Mouse (Mus musculus) CH12.LX (cell line): ENCODE data around the gene Chchd6. TPM values are rescaled to one million over a fixed set of nuclear protein-coding genes. Genes with fewer than 3 reads are reported as not detected.

Source experiments
- DNase-seq: peaks from one replicate; pipeline ENCODE4 v3.0.0-alpha.2; 2013; ENCODE audit errors: extremely low read depth
- H3K27ac ChIP-seq: 2 replicates; pipeline ENCODE4 v1.5.1; 2012; ENCODE audit warnings: low read depth, mild to moderate bottlenecking, control low read depth, moderate library complexity; ENCODE audit not compliant: insufficient read depth
- H3K27me3 ChIP-seq: replicated peaks from 2 replicates; pipeline ENCODE3; 2012; ENCODE audit warnings: inconsistent platforms
- H3K36me3 ChIP-seq, 2 experiments: replicated peaks in 1 of 2; 2 replicates each; pipeline versions ENCODE3 to v1.6.1; 2012; ENCODE audit warnings: inconsistent platforms in 1 of 2, low read length in 1 of 2, mild to moderate bottlenecking in 1 of 2, mixed read lengths in 1 of 2, moderate library complexity in 1 of 2; ENCODE audit not compliant: control insufficient read depth in 1 of 2, insufficient read depth in 1 of 2
- H3K4me1 ChIP-seq, 2 experiments: 2 replicates each; pipeline ENCODE4 v1.6.1; 2012; ENCODE audit warnings: inconsistent platforms in 1 of 2, moderate library complexity in 1 of 2; ENCODE audit not compliant: insufficient read depth in 2 of 2, control insufficient read depth in 1 of 2
- H3K4me2 ChIP-seq: 2 replicates; pipeline ENCODE4 v1.6.1; 2012; ENCODE audit warnings: low read depth, mild to moderate bottlenecking, control low read depth; ENCODE audit not compliant: poor library complexity, insufficient read depth, severe bottlenecking
- H3K4me3 ChIP-seq, 3 experiments: fragments of 150-350 bp in 1 of 3; sonication (generic) in 1 of 3; replicated peaks in 1 of 3; 2 replicates each; pipeline versions ENCODE3 to v1.5.1; 2011 to 2012; ENCODE audit warnings: low read depth in 2 of 3, low read length in 2 of 3, mild to moderate bottlenecking in 2 of 3, moderate library complexity in 2 of 3, control low read depth in 1 of 3, improper control_type of control experiment in 1 of 3, inconsistent platforms in 1 of 3, mixed read lengths in 1 of 3; ENCODE audit not compliant: poor library complexity in 1 of 3
- H3K79me2 ChIP-seq: replicated peaks from 2 replicates; pipeline ENCODE4 v1.6.1; 2012; ENCODE audit warnings: mild to moderate bottlenecking, moderate library complexity; ENCODE audit not compliant: control insufficient read depth, poor library complexity, insufficient read depth, severe bottlenecking; ENCODE audit errors: extremely low read depth
- H3K9ac ChIP-seq: 2 replicates; pipeline ENCODE4 v1.6.1; 2012; ENCODE audit warnings: low read depth, mild to moderate bottlenecking, control low read depth, moderate library complexity; ENCODE audit not compliant: insufficient read depth
- H3K9me3 ChIP-seq: replicated peaks from 2 replicates; pipeline ENCODE3; 2012; ENCODE audit warnings: low read length, inconsistent platforms, mixed read lengths
- CHD1 ChIP-seq: IDR thresholded peaks from 2 replicates; pipeline ENCODE4 v1.6.1; 2012; ENCODE audit warnings: low read depth, low read length, improper control_type of control experiment, inconsistent platforms
- CHD2 ChIP-seq: IDR thresholded peaks from 2 replicates; pipeline ENCODE4 v1.6.1; 2011; ENCODE audit warnings: low read length, improper control_type of control experiment
- CTCF ChIP-seq, 2 experiments: IDR thresholded peaks in 1 of 2; conservative IDR thresholded peaks in 1 of 2; 2 replicates each; pipeline ENCODE4 v1.5.1; 2011 to 2012; ENCODE audit warnings: low read depth in 2 of 2, low read length in 2 of 2, improper control_type of control experiment in 1 of 2, inconsistent platforms in 1 of 2, mild to moderate bottlenecking in 1 of 2, moderate library complexity in 1 of 2
- E2F4 ChIP-seq: IDR thresholded peaks from 2 replicates; pipeline ENCODE4 v1.6.1; 2011; ENCODE audit warnings: low read depth, low read length, improper control_type of control experiment; ENCODE audit not compliant: insufficient replicate concordance
- ELF1 ChIP-seq: IDR thresholded peaks from 2 replicates; pipeline ENCODE4 v1.6.1; 2014; ENCODE audit warnings: low read depth, mild to moderate bottlenecking, inconsistent platforms, low read length, improper control_type of control experiment
- EP300 ChIP-seq: IDR thresholded peaks from 2 replicates; pipeline ENCODE4 v1.6.1; 2011; ENCODE audit warnings: low read length, improper control_type of control experiment
- ETS1 ChIP-seq: conservative IDR thresholded peaks from 2 replicates; pipeline ENCODE4 v1.6.1; 2012; ENCODE audit warnings: low read depth, mild to moderate bottlenecking, inconsistent platforms, low read length, improper control_type of control experiment, moderate library complexity
- GABPA ChIP-seq: IDR thresholded peaks from 2 replicates; pipeline ENCODE4 v1.6.1; 2012; ENCODE audit warnings: low read depth, low read length, improper control_type of control experiment, inconsistent platforms; ENCODE audit not compliant: insufficient replicate concordance
- HCFC1 ChIP-seq: IDR thresholded peaks from 2 replicates; pipeline ENCODE4 v1.6.1; 2012; ENCODE audit warnings: low read depth, mild to moderate bottlenecking, inconsistent platforms, low read length, improper control_type of control experiment
- IRF4 ChIP-seq: IDR thresholded peaks from 2 replicates; pipeline ENCODE4 v1.6.1; 2014; ENCODE audit warnings: low read depth, mild to moderate bottlenecking, inconsistent platforms, low read length, improper control_type of control experiment
- JUN ChIP-seq: IDR thresholded peaks from 2 replicates; pipeline ENCODE4 v1.6.1; 2011; ENCODE audit warnings: low read depth, mild to moderate bottlenecking, low read length, improper control_type of control experiment, moderate library complexity; ENCODE audit not compliant: insufficient read depth
- JUND ChIP-seq: conservative IDR thresholded peaks from 2 replicates; pipeline ENCODE4 v1.6.1; 2011; ENCODE audit warnings: low read depth, low read length, improper control_type of control experiment
- KAT2A ChIP-seq: IDR thresholded peaks from 2 replicates; pipeline ENCODE4 v1.6.1; 2012; ENCODE audit warnings: low read length, improper control_type of control experiment, inconsistent platforms; ENCODE audit not compliant: insufficient replicate concordance
- MAX ChIP-seq: IDR thresholded peaks from 2 replicates; pipeline ENCODE4 v1.6.1; 2011; ENCODE audit warnings: low read length, improper control_type of control experiment
- MAZ ChIP-seq: IDR thresholded peaks from 2 replicates; pipeline ENCODE4 v1.6.1; 2012; ENCODE audit warnings: low read depth, mild to moderate bottlenecking, inconsistent platforms, low read length, improper control_type of control experiment, moderate library complexity
- MXI1 ChIP-seq: IDR thresholded peaks from 2 replicates; pipeline ENCODE4 v1.6.1; 2011; ENCODE audit warnings: mild to moderate bottlenecking, low read depth, low read length, improper control_type of control experiment
- NRF1 ChIP-seq: IDR thresholded peaks from 2 replicates; pipeline ENCODE4 v1.6.1; 2014; ENCODE audit warnings: low read depth, mild to moderate bottlenecking, inconsistent platforms, low read length, improper control_type of control experiment, moderate library complexity
- PAX5 ChIP-seq: IDR thresholded peaks from 2 replicates; pipeline ENCODE4 v1.6.1; 2012; ENCODE audit warnings: low read length, inconsistent platforms, mixed read lengths
- POLR2A ChIP-seq: IDR thresholded peaks from 2 replicates; pipeline ENCODE4 v1.6.1; 2011; ENCODE audit warnings: low read depth, mild to moderate bottlenecking, improper control_type of control experiment, low read length
- POLR2AphosphoS2 ChIP-seq: IDR thresholded peaks from 2 replicates; pipeline ENCODE4 v1.6.1; 2011; ENCODE audit warnings: low read depth, low read length, improper control_type of control experiment
- RAD21 ChIP-seq: IDR thresholded peaks from 2 replicates; pipeline ENCODE4 v1.6.1; 2011; ENCODE audit warnings: low read depth, mild to moderate bottlenecking, low read length, improper control_type of control experiment, moderate library complexity
- RCOR1 ChIP-seq: conservative IDR thresholded peaks from 2 replicates; pipeline ENCODE4 v1.6.1; 2012; ENCODE audit warnings: low read depth, mild to moderate bottlenecking, inconsistent platforms, low read length, improper control_type of control experiment
- SIN3A ChIP-seq: IDR thresholded peaks from 2 replicates; pipeline ENCODE4 v1.6.1; 2012; ENCODE audit warnings: low read length, improper control_type of control experiment, inconsistent platforms
- TBP ChIP-seq: conservative IDR thresholded peaks from 2 replicates; pipeline ENCODE4 v1.6.1; 2011; ENCODE audit warnings: low read depth, low read length, improper control_type of control experiment
- TCF12 ChIP-seq: IDR thresholded peaks from 2 replicates; pipeline ENCODE4 v1.6.1; 2014; ENCODE audit warnings: low read depth, mild to moderate bottlenecking, inconsistent platforms, low read length, improper control_type of control experiment
- UBTF ChIP-seq: IDR thresholded peaks from 2 replicates; pipeline ENCODE4 v1.6.1; 2012; ENCODE audit warnings: low read depth, mild to moderate bottlenecking, inconsistent platforms, low read length, improper control_type of control experiment, moderate library complexity
- USF1 ChIP-seq: IDR thresholded peaks from 2 replicates; pipeline ENCODE4 v1.6.1; 2014; ENCODE audit warnings: low read depth, mild to moderate bottlenecking, inconsistent platforms, low read length, improper control_type of control experiment
- USF2 ChIP-seq: conservative IDR thresholded peaks from 2 replicates; pipeline ENCODE4 v1.6.1; 2011; ENCODE audit warnings: low read depth, low read length, improper control_type of control experiment
- ZC3H11A ChIP-seq: IDR thresholded peaks from 2 replicates; pipeline ENCODE4 v1.6.1; 2012; ENCODE audit warnings: low read depth, mild to moderate bottlenecking, inconsistent platforms, low read length, improper control_type of control experiment
- ZKSCAN1 ChIP-seq: IDR thresholded peaks from 2 replicates; pipeline ENCODE4 v1.6.1; 2012; ENCODE audit warnings: low read depth, inconsistent platforms, low read length, improper control_type of control experiment, borderline replicate concordance
- ZMIZ1 ChIP-seq: IDR thresholded peaks from 2 replicates; pipeline ENCODE4 v1.6.1; 2012; ENCODE audit warnings: low read depth, mild to moderate bottlenecking, inconsistent platforms, low read length, improper control_type of control experiment
- ZNF384 ChIP-seq: IDR thresholded peaks from 2 replicates; pipeline ENCODE4 v1.6.1; 2012; ENCODE audit warnings: low read depth, low read length, improper control_type of control experiment, inconsistent platforms
- dilution Hi-C: fragments of 300-500 bp; cut with MboI; formaldehyde crosslinking; loops from 2 replicates; pipeline ENCODE4 v1.14.3; 2020; ENCODE audit warnings: low sequenced_read_pairs; ENCODE audit not compliant: extremely low pct_unique_long_range_greater_than_20kb, extremely low pct_ligation_motif_present
- in situ Hi-C: fragments of 300-500 bp; cut with MboI; formaldehyde crosslinking; loops from 3 replicates; pipeline ENCODE4 v1.14.3; 2019; ENCODE audit warnings: low sequenced_read_pairs, low pct_ligation_motif_present, low pct_unique_long_range_greater_than_20kb, mixed read lengths
- polyA plus RNA-seq: library from polyadenylated mRNA; unstranded; fragments of >175 nt; gene quantifications from 2 replicates; pipeline ENCODE4 v1.2.1, GENCODE M21; 2012; ENCODE audit warnings: low read depth; ENCODE audit not compliant: insufficient read length
- total RNA-seq, 2 experiments: library from RNA; depleted of rRNA; stranded (reverse); fragments of 300-350 nt in 1 of 2; fragments of >200 nt in 1 of 2; gene quantifications; 2 replicates each; pipeline ENCODE4 v1.2.3; 2012 to 2014

The Chchd6 gene
- total and polyA plus RNA-seq, 3 experiments, result 33.3 to 41.5 (median 41.3) TPM

DNA sequence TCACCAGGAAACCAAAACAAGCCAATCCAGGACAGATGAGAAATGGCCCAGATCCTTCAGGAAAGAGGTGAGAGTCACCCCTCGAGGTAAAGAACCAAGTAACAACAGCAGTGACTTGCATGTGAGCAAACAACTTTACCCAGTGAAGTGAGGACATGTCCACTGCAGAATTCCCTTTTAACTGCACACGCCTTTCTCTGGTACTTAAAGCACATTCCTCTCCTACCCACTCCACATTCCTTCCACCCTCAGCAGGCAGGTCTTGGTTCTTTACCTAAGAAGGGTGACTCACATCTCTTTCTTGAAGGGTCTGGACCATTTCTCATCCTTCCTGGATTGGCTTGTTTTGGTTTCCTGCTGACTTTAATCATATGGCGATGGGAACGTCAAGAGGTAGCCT lies 181.3 kb downstream of the Chchd6 start:
- H3K9ac ChIP-seq, result no peak overlapping the region
- H3K36me3 ChIP-seq, result peaks cover 0 to 8% of the 10 kb centered on the region in 2 experiments
- dilution Hi-C loops, result no loop called here
- H3K27ac ChIP-seq, result no peak overlapping the region
- TF ChIP-seq JUND (no peak), PAX5 (no peak), CHD1 (no peak), TBP (no peak), E2F4 (no peak), POLR2A (no peak), SIN3A (no peak), ETS1 (no peak)
- no peak overlapping the region for H3K4me2 ChIP-seq
- no peak overlapping the region for H3K4me3 ChIP-seq
- H3K9me3 ChIP-seq, result no peaks in the 10 kb centered on the region
- H3K27me3 ChIP-seq, result no peaks in the 10 kb centered on the region
- DNase-seq, result no peak
- H3K79me2 ChIP-seq, result no peaks in the 10 kb centered on the region
- in situ Hi-C loops, result no loop called here
- H3K4me1 ChIP-seq, result peaks cover 12 to 28% of the 10 kb centered on the region in 2 experiments

GRCm38 (mm10) chr6:89413481-89413884 lies 182.0 kb downstream of the Chchd6 start:
- DNase-seq, result peak; percentile 13
- H3K4me3 ChIP-seq, result no peak overlapping the region
- dilution Hi-C loops, result no loop called here
- H3K4me1 ChIP-seq, result peaks cover 12 to 25% of the 10 kb centered on the region in 2 experiments
- H3K9me3 ChIP-seq, result no peaks in the 10 kb centered on the region
- H3K4me2 ChIP-seq, result 0 out of 2 replicates have a peak overlapping the region, but pooled peaks have one; percentile 39
- H3K27me3 ChIP-seq, result no peaks in the 10 kb centered on the region
- 0 out of 2 replicates have a peak overlapping the region, but pooled peaks have one; percentile 7 for H3K9ac ChIP-seq
- H3K27ac ChIP-seq, result 0 out of 2 replicates have a peak overlapping the region, but pooled peaks have one; percentile 6
- in situ Hi-C loops, result no loop called here
- no peaks in the 10 kb centered on the region for H3K79me2 ChIP-seq
- H3K36me3 ChIP-seq, result peaks cover 0 to 5% of the 10 kb centered on the region in 2 experiments
- TF ChIP-seq ETS1 (peak; percentile 74), UBTF (no peak), ZNF384 (no peak), POLR2AphosphoS2 (no peak), POLR2A (no peak), ZMIZ1 (no peak), EP300 (0 out of 2 replicates have a peak, but pooled peaks have one; percentile 37), MXI1 (no peak), TCF12 (no peak), MAZ (no peak), CHD1 (0 out of 2 replicates have a peak, but pooled peaks have one; percentile 33), CHD2 (no peak), SIN3A (no peak), PAX5 (no peak), HCFC1 (no peak), NRF1 (no peak), RAD21 (no peak), USF1 (no peak), KAT2A (no peak), CTCF (conservative IDR thresholded peaks at IDR 0.05 in 1 of 2, IDR thresholded peaks at IDR 0.05 in 1 of 2; ENCODE audit: low read depth in 2 of 2, low read length in 2 of 2) (no peak), USF2 (no peak), MAX (no peak), IRF4 (peak; percentile 60), RCOR1 (0 out of 2 replicates have a peak, but pooled peaks have one; percentile 22), ELF1 (no peak), ZKSCAN1 (no peak), E2F4 (no peak), JUND (no peak), ZC3H11A (no peak), TBP (no peak), GABPA (no peak), JUN (no peak)
